Mouse (Mus musculus) liver, adult 2 months (tissue): ENCODE results near the gene Hoga1. TPM values are rescaled to one million over a fixed set of nuclear protein-coding genes. Genes with fewer than 3 reads are reported as not detected.

Experiments used
- DNase-seq: peaks from one replicate; pipeline ENCODE4 v3.0.0-alpha.2; 2011; ENCODE audit warnings: low read depth, low spot score; ENCODE audit errors: extremely low read depth
- H3K27ac ChIP-seq: fragments of 200-500 bp; replicated peaks from 2 replicates; pipeline ENCODE4 v1.5.1; 2012; ENCODE audit warnings: low read depth, mild to moderate bottlenecking, control low read depth, inconsistent platforms, low read length; ENCODE audit not compliant: insufficient read depth
- H3K27me3 ChIP-seq: fragments of 200-500 bp; 2 replicates; pipeline ENCODE4 v1.6.1; 2012; ENCODE audit warnings: mild to moderate bottlenecking, moderate library complexity, low read length, inconsistent platforms; ENCODE audit not compliant: control insufficient read depth, insufficient read depth
- H3K36me3 ChIP-seq: fragments of 200-500 bp; 2 replicates; pipeline ENCODE4 v1.6.1; 2012; ENCODE audit warnings: low read length, inconsistent platforms; ENCODE audit not compliant: control insufficient read depth, insufficient read depth
- H3K4me1 ChIP-seq: fragments of 200-500 bp; 2 replicates; pipeline ENCODE4 v1.6.1; 2011; ENCODE audit warnings: low read length; ENCODE audit not compliant: control insufficient read depth, insufficient read depth
- H3K4me3 ChIP-seq: fragments of 200-500 bp; 2 replicates; pipeline ENCODE4 v1.5.1; 2011; ENCODE audit warnings: low read depth, mild to moderate bottlenecking, control low read depth, low read length, moderate library complexity; ENCODE audit not compliant: insufficient read depth
- H3K79me2 ChIP-seq: fragments of 200-500 bp; 2 replicates; pipeline ENCODE4 v1.6.1; 2012; ENCODE audit warnings: inconsistent platforms, mild to moderate bottlenecking, low read length, moderate library complexity; ENCODE audit not compliant: control insufficient read depth, insufficient read depth
- H3K9ac ChIP-seq: fragments of 200-500 bp; 2 replicates; pipeline ENCODE4 v1.6.1; 2012; ENCODE audit warnings: low read depth, mild to moderate bottlenecking, control low read depth, inconsistent platforms, low read length
- CTCF ChIP-seq: fragments of 200-500 bp; IDR thresholded peaks from 2 replicates; pipeline ENCODE4 v1.5.1; 2011; ENCODE audit warnings: low read depth, low read length, control low read depth
- POLR2A ChIP-seq: fragments of 200-500 bp; IDR thresholded peaks from 2 replicates; pipeline ENCODE4 v1.6.1; 2011; ENCODE audit warnings: low read length, control low read depth; ENCODE audit not compliant: insufficient read depth; ENCODE audit errors: extremely low read depth
- WGBS: fragments of 180-500 bp; shearing (Covaris S2); methylation state at CpG from one replicate; pipeline ENCODE4 v1.1.7; 2018; 5-methylcytosine and 5-hydroxymethylcytosine counted together
- polyA plus RNA-seq: library from polyadenylated mRNA; depleted of rRNA; stranded (reverse); fragments of >200 nt; gene quantifications from 2 replicates; pipeline ENCODE4 v1.2.3, GENCODE M21; 2012
- total RNA-seq: library from RNA; depleted of rRNA; stranded (reverse); fragments of >200 nt; gene quantifications from 2 replicates; pipeline ENCODE4 v1.2.3, GENCODE M21; 2014

Gene Hoga1
- total and polyA plus RNA-seq, 2 experiments: 128 to 290 TPM

- peak; percentile 82 for DNase-seq
- no peaks in the 10 kb centered on the region for H3K36me3 ChIP-seq
- TF ChIP-seq POLR2A (no peak), CTCF (no peak)
- no peak overlapping the region for H3K4me3 ChIP-seq
- H3K27me3 ChIP-seq: no peaks in the 10 kb centered on the region
- 36% methylated on average over 3 of the region's 3 CpGs for WGBS
- H3K79me2 ChIP-seq: no peaks in the 10 kb centered on the region
- H3K4me1 ChIP-seq: peaks cover 2% of the 10 kb centered on the region; the same call in 1 of the 2 replicates
- no peak overlapping the region for H3K27ac ChIP-seq
- H3K9ac ChIP-seq: no peak overlapping the region
These were observed 9.1 kb upstream of the Hoga1 start for GRCm38 (mm10) chr19:42036357-42036756.

GRCm38 (mm10) chr19:42037167-42037702 lies 8.2 kb upstream of the Hoga1 start:
- no peak for DNase-seq
- H3K27ac ChIP-seq: no peak overlapping the region
- H3K4me3 ChIP-seq: no peak overlapping the region
- H3K9ac ChIP-seq: no peak overlapping the region
- no peak for TF ChIP-seq POLR2A
- no peak for TF ChIP-seq CTCF
- no peaks in the 10 kb centered on the region for H3K79me2 ChIP-seq
- H3K4me1 ChIP-seq: peaks cover 2% of the 10 kb centered on the region; the same call in 1 of the 2 replicates
- no peaks in the 10 kb centered on the region for H3K36me3 ChIP-seq
- H3K27me3 ChIP-seq: no peaks in the 10 kb centered on the region
- 82% methylated on average over 11 of the region's 11 CpGs for WGBS

- no peak for TF ChIP-seq POLR2A
- no peak for TF ChIP-seq CTCF
- WGBS: 93% methylated on average over 12 of the region's 12 CpGs
- H3K4me1 ChIP-seq: peaks cover 2% of the 10 kb centered on the region; the same call in 1 of the 2 replicates
- DNase-seq: no peak
- no peak overlapping the region for H3K27ac ChIP-seq
- no peaks in the 10 kb centered on the region for H3K27me3 ChIP-seq
- H3K9ac ChIP-seq: no peak overlapping the region
- H3K79me2 ChIP-seq: no peaks in the 10 kb centered on the region
- no peak overlapping the region for H3K4me3 ChIP-seq
- H3K36me3 ChIP-seq: no peaks in the 10 kb centered on the region
These were observed 7.1 kb upstream of the Hoga1 start for GRCm38 (mm10) chr19:42038310-42038709.

GRCm38 (mm10) chr19:42043988-42044387 lies 1.4 kb upstream of the Hoga1 start:
- no peak for TF ChIP-seq POLR2A
- TF ChIP-seq CTCF: no peak
- no peak for DNase-seq

GRCm38 (mm10) chr19:42050251-42050650 lies 4.8 kb downstream of the Hoga1 start:
- 15% methylated on average over 1 of the region's 1 CpGs for WGBS
- Histone ChIP-seq H3K36me3 (peaks cover 3% of the 10 kb centered on the region; the same call in 1 of the 2 replicates), H3K9ac (no peak overlapping the region), H3K27me3 (no peaks in the 10 kb centered on the region), H3K79me2 (peaks cover 33% of the 10 kb centered on the region), H3K4me1 (peaks cover 31% of the 10 kb centered on the region), H3K27ac (peak overlapping the region; percentile 96), H3K4me3 (no peak overlapping the region)
- DNase-seq: peak; percentile 96
- TF ChIP-seq CTCF: no peak
- TF ChIP-seq POLR2A: no peak

More at GRCm38 (mm10) chr19:42043988-42044387, 1.4 kb upstream of the Hoga1 start:
- Histone ChIP-seq H3K27ac (no peak overlapping the region), H3K36me3 (no peaks in the 10 kb centered on the region), H3K4me1 (peaks cover 2% of the 10 kb centered on the region; the same call in 1 of the 2 replicates), H3K9ac (no peak overlapping the region), H3K4me3 (no peak overlapping the region), H3K27me3 (no peaks in the 10 kb centered on the region), H3K79me2 (peaks cover 12% of the 10 kb centered on the region; the same call in 1 of the 2 replicates)
- WGBS: 96% methylated on average over 6 of the region's 6 CpGs

- H3K4me3 ChIP-seq: no peak overlapping the region
- WGBS: 90% methylated on average over 3 of the region's 3 CpGs
- peaks cover 31% of the 10 kb centered on the region for H3K4me1 ChIP-seq
- no peak for DNase-seq
- peak overlapping the region; percentile 44 for H3K27ac ChIP-seq
- no peaks in the 10 kb centered on the region for H3K27me3 ChIP-seq
- TF ChIP-seq POLR2A (no peak), CTCF (no peak)
- H3K36me3 ChIP-seq: peaks cover 3% of the 10 kb centered on the region; the same call in 1 of the 2 replicates
- peaks cover 29% of the 10 kb centered on the region for H3K79me2 ChIP-seq
- no peak overlapping the region for H3K9ac ChIP-seq
These were observed 5.9 kb downstream of the Hoga1 start for GRCm38 (mm10) chr19:42051351-42051750.
